Mouse (Mus musculus): ENCODE measurements around the gene Slco1b2. TPM values are rescaled to one million over a fixed set of nuclear protein-coding genes. Genes with fewer than 3 reads are reported as not detected.

Slco1b2 gene
- polyA plus RNA-seq, 1 experiment from 2014 or later = not detected

- Histone ChIP-seq H3K4me1 (ENCODE audit: insufficient read depth, low read length) (no peaks in the 10 kb centered on the region), H3K36me3 (ENCODE audit: insufficient read depth, low read length) (no peaks in the 10 kb centered on the region), H3K9me3 (ENCODE audit: low read length) (no peaks in the 10 kb centered on the region), H3K9ac (replicated peaks; ENCODE audit: low read length) (no peak overlapping the region), H3K4me2 (replicated peaks; ENCODE audit: low read depth, low read length) (no peak overlapping the region), H3K4me3 (ENCODE audit: low read length) (no peak overlapping the region), H3K27me3 (ENCODE audit: insufficient read depth, low read length) (no peaks in the 10 kb centered on the region), H3K27ac (ENCODE audit: low read length) (no peak overlapping the region)
- 78% methylated on average over 6 of the region's 6 CpGs for whole genome bisulfite sequencing
- ATAC-seq (ENCODE audit: low FRiP score, low TSS enrichment) = no peak
Observed at GRCm38 (mm10) chr6:141632935-141633334, 3.6 kb downstream of the Slco1b2 start.

DNA sequence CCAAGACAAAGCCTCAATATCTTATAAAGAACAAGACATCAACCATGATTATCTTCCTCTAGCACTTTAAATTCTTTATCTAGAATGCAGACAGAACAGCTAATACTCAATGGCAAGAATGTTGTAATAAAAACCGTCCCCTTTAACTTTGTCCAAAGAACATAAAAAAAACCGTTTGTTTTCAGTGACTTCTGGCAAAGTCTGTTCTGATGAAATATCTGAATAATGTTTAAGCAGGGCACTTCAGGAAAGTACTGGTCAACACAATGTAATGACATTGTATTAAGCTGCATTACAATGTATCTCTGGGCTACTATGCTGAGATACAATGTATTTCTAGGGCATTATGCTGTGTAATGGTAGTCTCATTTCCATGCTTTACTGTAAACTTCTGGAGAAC, 5.9 kb downstream of the Slco1b2 start:
- Histone ChIP-seq H3K9ac (replicated peaks; ENCODE audit: low read length) (no peak overlapping the region), H3K4me3 (ENCODE audit: low read length) (no peak overlapping the region), H3K27me3 (ENCODE audit: insufficient read depth, low read length) (no peaks in the 10 kb centered on the region), H3K27ac (ENCODE audit: low read length) (no peak overlapping the region), H3K4me1 (ENCODE audit: insufficient read depth, low read length) (no peaks in the 10 kb centered on the region), H3K36me3 (ENCODE audit: insufficient read depth, low read length) (no peaks in the 10 kb centered on the region), H3K4me2 (replicated peaks; ENCODE audit: low read depth, low read length) (no peak overlapping the region), H3K9me3 (ENCODE audit: low read length) (no peaks in the 10 kb centered on the region)
- 44% methylated on average over 2 of the region's 2 CpGs for WGBS
- no peak for ATAC-seq (ENCODE audit: low FRiP score, low TSS enrichment)

- H3K4me3 ChIP-seq (ENCODE audit: low read length) = no peak overlapping the region
- no peaks in the 10 kb centered on the region for H3K4me1 ChIP-seq (ENCODE audit: insufficient read depth, low read length)
- H3K36me3 ChIP-seq (ENCODE audit: insufficient read depth, low read length) = no peaks in the 10 kb centered on the region
- 47% methylated on average over 1 of the region's 1 CpGs for WGBS
- H3K9ac ChIP-seq (replicated peaks; ENCODE audit: low read length) = no peak overlapping the region
- H3K9me3 ChIP-seq (ENCODE audit: low read length) = no peaks in the 10 kb centered on the region
- no peak overlapping the region for H3K4me2 ChIP-seq (replicated peaks; ENCODE audit: low read depth, low read length)
- no peaks in the 10 kb centered on the region for H3K27me3 ChIP-seq (ENCODE audit: insufficient read depth, low read length)
- ATAC-seq (ENCODE audit: low FRiP score, low TSS enrichment) = no peak
- no peak overlapping the region for H3K27ac ChIP-seq (ENCODE audit: low read length)
Observed at GRCm38 (mm10) chr6:141640639-141641038, 11.3 kb downstream of the Slco1b2 start.

GRCm38 (mm10) chr6:141687008-141687407, 57.7 kb downstream of the Slco1b2 start:
- Histone ChIP-seq H3K4me2 (replicated peaks; ENCODE audit: low read depth, low read length) (no peak overlapping the region), H3K27me3 (ENCODE audit: insufficient read depth, low read length) (no peaks in the 10 kb centered on the region), H3K4me1 (ENCODE audit: insufficient read depth, low read length) (no peaks in the 10 kb centered on the region), H3K36me3 (ENCODE audit: insufficient read depth, low read length) (no peaks in the 10 kb centered on the region), H3K9me3 (ENCODE audit: low read length) (no peaks in the 10 kb centered on the region), H3K4me3 (ENCODE audit: low read length) (no peak overlapping the region), H3K27ac (ENCODE audit: low read length) (no peak overlapping the region), H3K9ac (replicated peaks; ENCODE audit: low read length) (no peak overlapping the region)
- 36% methylated on average over 4 of the region's 4 CpGs for WGBS
- no peak for ATAC-seq (ENCODE audit: low FRiP score, low TSS enrichment)

GRCm38 (mm10) chr6:141691246-141691645, 61.9 kb downstream of the Slco1b2 start:
- Histone ChIP-seq H3K4me1 (ENCODE audit: insufficient read depth, low read length) (no peaks in the 10 kb centered on the region), H3K4me3 (ENCODE audit: low read length) (no peak overlapping the region), H3K36me3 (ENCODE audit: insufficient read depth, low read length) (no peaks in the 10 kb centered on the region), H3K27me3 (ENCODE audit: insufficient read depth, low read length) (no peaks in the 10 kb centered on the region), H3K4me2 (replicated peaks; ENCODE audit: low read depth, low read length) (no peak overlapping the region), H3K27ac (ENCODE audit: low read length) (no peak overlapping the region), H3K9me3 (ENCODE audit: low read length) (no peaks in the 10 kb centered on the region), H3K9ac (replicated peaks; ENCODE audit: low read length) (no peak overlapping the region)
- ATAC-seq (ENCODE audit: low FRiP score, low TSS enrichment) = no peak

Other genes with a start within 250 kb of the Slco1b2 start
- gene Slco1c1, start 105.2 kb upstream of the Slco1b2 start, polyA plus RNA-seq (2015; fragmentation: Nextera tagmentation; extraction: Ambion mirVana) = 0.21 TPM in 1 of 2 replicates, not detected in the other
- gene Gm5724, start 144.3 kb downstream of the Slco1b2 start, polyA plus RNA-seq (2015; fragmentation: Nextera tagmentation; extraction: Ambion mirVana) = not detected in 2 replicates
- gene Slco1a4, start 226.7 kb downstream of the Slco1b2 start, polyA plus RNA-seq (2015; fragmentation: Nextera tagmentation; extraction: Ambion mirVana) = 4.9 and 5.1 TPM in 2 replicates

Measured in kidney, embryonic 16.5 days (tissue).